Mouse (Mus musculus): Measurements from ENCODE around the gene H2al1m.
"Not testable (repeated sequence)": the region's sequence is repeated elsewhere in the genome, so short reads cannot be mapped to it uniquely, and the experiment has no call there.

Gene H2al1m

DNA sequence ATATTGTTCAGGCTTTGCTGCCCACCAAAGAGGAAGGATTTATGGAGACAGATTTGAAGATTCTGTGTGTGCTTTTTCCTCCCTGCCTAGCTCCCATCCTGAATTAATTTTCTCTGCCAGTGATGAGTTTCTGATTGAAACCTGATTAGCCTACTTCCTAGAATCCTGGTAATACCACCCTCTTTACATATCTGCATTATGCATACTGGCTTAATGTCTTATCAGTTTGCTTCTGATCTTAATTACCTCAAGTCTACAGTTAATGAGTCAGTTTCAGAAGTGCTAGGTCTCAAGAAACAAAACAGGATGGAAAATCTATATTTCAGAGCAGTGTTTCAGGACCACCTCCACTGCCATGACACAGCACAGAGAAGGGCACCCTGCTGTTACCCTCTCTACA is 32.9 kb downstream of the H2al1m start:
- not testable (repeated sequence) for DNase-seq (ENCODE audit: extremely low read depth, low read depth, low spot score)

DNA sequence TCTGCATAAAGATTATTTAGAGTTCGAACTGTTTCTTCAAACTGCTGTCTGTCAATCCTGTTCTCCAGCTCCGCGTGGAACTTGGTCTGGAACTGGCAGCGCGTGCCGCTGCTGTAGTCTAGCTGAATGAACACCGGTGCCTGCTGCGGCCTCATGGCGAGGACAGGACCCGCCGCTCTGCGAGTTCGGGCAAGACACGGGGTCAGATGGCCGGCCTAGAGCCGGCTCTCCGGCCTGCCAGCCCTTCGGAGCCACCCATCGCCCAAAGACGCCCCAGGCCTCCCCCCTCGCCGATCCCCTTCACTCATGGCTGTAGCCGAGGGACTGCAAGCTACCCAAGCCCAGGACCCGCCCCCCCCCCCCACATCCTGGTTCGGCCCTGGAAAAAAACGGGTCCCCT is 44.4 kb downstream of the H2al1m start:
- DNase-seq (ENCODE audit: extremely low read depth, low read depth, low spot score): not testable (repeated sequence)

- DNase-seq (ENCODE audit: extremely low read depth, low read depth, low spot score): not testable (repeated sequence)
These were observed 48.9 kb downstream of the H2al1m start for GRCm38 (mm10) chrX:9332366-9332962.

DNA sequence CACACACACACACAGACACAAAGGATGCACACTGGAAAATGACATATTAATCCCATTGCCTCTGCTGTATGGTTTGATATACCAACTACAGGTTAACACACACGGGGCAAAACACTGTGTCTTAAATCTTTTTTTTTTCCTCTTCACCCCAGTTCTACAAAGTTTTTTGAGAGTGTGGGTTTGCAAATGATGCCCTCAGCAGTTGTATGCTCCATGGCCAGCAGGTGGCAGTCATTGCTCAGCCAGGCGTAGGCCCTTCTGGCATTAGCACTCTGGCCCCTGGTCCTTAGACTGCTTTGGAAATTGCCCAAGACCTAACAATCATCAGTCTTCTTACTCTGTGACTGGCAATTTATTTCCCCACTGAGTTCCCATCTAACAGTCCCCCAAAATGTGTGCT is 49.5 kb downstream of the H2al1m start:
- DNase-seq (ENCODE audit: extremely low read depth, low read depth, low spot score): not testable (repeated sequence)
